Mouse (Mus musculus) adrenal gland, adult 8-10 months (tissue): ENCODE results near the gene Gprin1. TPM values are rescaled to one million over a fixed set of nuclear protein-coding genes. Genes with fewer than 3 reads are reported as not detected.

ENCODE experiments used
- total RNA-seq, 4 experiments: library from RNA; stranded (reverse); gene quantifications; 2 replicates each; pipeline ENCODE4 v1.2.4; 2022

Gene Gprin1
- total RNA-seq, 4 experiments from 2014 or later: 4.0 to 6.4 (median 4.2) TPM

Other genes with a start within 250 kb of the Gprin1 start
- gene Simc1, start 246.1 kb downstream of the Gprin1 start, total RNA-seq: 10 to 100 TPM; 13.5 to 56.8 (median 26.1) TPM
- gene 4833439L19Rik, start 184.4 kb downstream of the Gprin1 start, total RNA-seq: 100 to 1,000 TPM; 162 to 193 (median 173) TPM
- gene Arl10, start 174.9 kb downstream of the Gprin1 start, total RNA-seq: 10 to 100 TPM; 55.4 to 77.4 (median 62.0) TPM
- 10 to 100 TPM; 45.5 to 56.7 (median 51.8) TPM for gene Nop16, start 159.8 kb downstream of the Gprin1 start, total RNA-seq
- gene Higd2a, start 159.7 kb downstream of the Gprin1 start, total RNA-seq: 100 to 1,000 TPM; 214 to 224 (median 218) TPM
- 100 to 1,000 TPM in 2 of 4 experiments, 10 to 100 TPM in 2; 79.4 to 163 (median 115) TPM for gene Cltb, start 138.5 kb downstream of the Gprin1 start, total RNA-seq
- 10 to 100 TPM; 77.1 to 94.3 (median 86.7) TPM for gene Faf2, start 128.1 kb downstream of the Gprin1 start, total RNA-seq
- 100 to 1,000 TPM; 117 to 123 (median 122) TPM for gene Rnf44, start 56.0 kb downstream of the Gprin1 start, total RNA-seq
- gene Cdhr2, start 48.4 kb downstream of the Gprin1 start, total RNA-seq: not detected
- gene Sncb, start 16.7 kb upstream of the Gprin1 start, total RNA-seq: 1 to 10 TPM; 1.8 to 5.6 (median 3.5) TPM
- not detected for gene Eif4e1b, start 34.1 kb upstream of the Gprin1 start, total RNA-seq
- gene Tspan17, start 39.5 kb upstream of the Gprin1 start, total RNA-seq: 10 to 100 TPM; 38.8 to 45.1 (median 41.8) TPM
- gene Unc5a, start 199.5 kb upstream of the Gprin1 start, total RNA-seq: 10 to 100 TPM in 2 of 4 experiments, 1 to 10 TPM in 2; 7.6 to 14.6 (median 11.4) TPM